Mouse (Mus musculus): ENCODE measurements around the gene Kif19a. TPM values are rescaled to one million over a fixed set of nuclear protein-coding genes. Genes with fewer than 3 reads are reported as not detected.

Kif19a gene
- polyA plus RNA-seq, 1 experiment from 2014 or later: 0.15 TPM

DNA sequence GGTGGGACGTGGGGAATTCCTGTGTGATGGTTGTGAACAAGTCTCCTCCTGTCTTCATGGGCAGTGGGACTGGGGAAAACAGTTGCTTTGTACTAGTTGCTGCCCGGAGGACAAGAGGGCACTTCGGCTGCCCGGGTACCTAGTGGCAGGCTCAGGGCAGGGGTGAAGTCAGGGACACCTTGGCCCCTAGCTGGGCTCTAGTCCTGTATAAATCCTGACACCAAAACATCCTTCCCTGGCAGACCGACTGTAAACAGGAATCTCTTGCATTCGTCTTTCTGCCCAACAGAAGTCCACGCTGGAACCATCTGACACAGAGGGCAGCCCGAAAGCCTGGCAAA is 65.2 kb downstream of the Kif19a start:
- WGBS: 12% methylated on average over 8 of the region's 8 CpGs
- Histone ChIP-seq H3K4me2 (peak overlapping the region; percentile 63), H3K36me3 (no peaks in the 10 kb centered on the region), H3K4me1 (peaks cover 26% of the 10 kb centered on the region), H3K4me3 (peak overlapping the region; percentile 30; the same call in 1 of the 2 replicates), H3K9me3 (no peaks in the 10 kb centered on the region), H3K9ac (no peak overlapping the region), H3K27ac (peak overlapping the region; percentile 84), H3K27me3 (no peaks in the 10 kb centered on the region)
- no peak for ATAC-seq (ENCODE audit: insufficient number of reproducible peaks, low FRiP score, low TSS enrichment, low read depth)

DNA sequence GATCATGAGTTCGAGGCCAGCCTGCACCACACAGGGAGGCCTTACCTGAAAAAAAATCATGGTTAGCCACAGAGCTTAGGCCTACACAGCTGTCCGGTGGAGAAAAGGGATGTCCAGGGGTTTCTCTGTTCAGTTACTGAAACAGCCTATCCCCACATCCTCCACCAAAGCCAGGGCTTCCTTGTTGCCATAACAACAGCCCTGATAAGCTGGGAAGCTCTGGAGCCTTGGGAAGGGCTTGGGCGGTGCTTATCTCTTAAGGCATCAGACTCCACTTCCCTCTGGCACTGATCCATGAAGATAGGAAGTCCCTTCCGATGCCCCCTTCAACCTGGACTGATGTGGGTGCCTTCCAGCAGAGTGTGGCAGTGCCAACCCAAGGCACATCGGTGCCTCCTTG is 68.0 kb downstream of the Kif19a start:
- Histone ChIP-seq H3K36me3 (no peaks in the 10 kb centered on the region), H3K9ac (no peak overlapping the region), H3K4me3 (no peak overlapping the region), H3K27ac (no peak overlapping the region), H3K4me2 (no peak overlapping the region), H3K27me3 (no peaks in the 10 kb centered on the region), H3K9me3 (no peaks in the 10 kb centered on the region), H3K4me1 (peaks cover 25% of the 10 kb centered on the region)
- 60% methylated on average over 5 of the region's 5 CpGs for WGBS
- ATAC-seq (ENCODE audit: insufficient number of reproducible peaks, low FRiP score, low TSS enrichment, low read depth): no peak

Other genes starting within 250 kb of the Kif19a start
- 866 and 1,120 TPM in 2 replicates for gene Rpl38, start 96.9 kb upstream of the Kif19a start, polyA plus RNA-seq (2015; fragmentation: Nextera tagmentation; extraction: Ambion mirVana)
- gene Ttyh2, start 90.0 kb upstream of the Kif19a start, polyA plus RNA-seq (2015; fragmentation: Nextera tagmentation; extraction: Ambion mirVana): 22.4 and 29.7 TPM in 2 replicates
- 1.1 and 1.3 TPM in 2 replicates for gene Dnaic2, start 38.0 kb upstream of the Kif19a start, polyA plus RNA-seq (2015; fragmentation: Nextera tagmentation; extraction: Ambion mirVana)
- gene Btbd17, start 30.6 kb downstream of the Kif19a start, polyA plus RNA-seq (2015; fragmentation: Nextera tagmentation; extraction: Ambion mirVana): 0.86 and 1.7 TPM in 2 replicates
- gene Gpr142, start 33.5 kb downstream of the Kif19a start, polyA plus RNA-seq (2015; fragmentation: Nextera tagmentation; extraction: Ambion mirVana): not detected in 2 replicates
- gene Gprc5c, start 85.8 kb downstream of the Kif19a start, polyA plus RNA-seq (2015; fragmentation: Nextera tagmentation; extraction: Ambion mirVana): 38.6 and 41.0 TPM in 2 replicates
- 1.8 and 2.9 TPM in 2 replicates for gene Cd300a, start 124.7 kb downstream of the Kif19a start, polyA plus RNA-seq (2015; fragmentation: Nextera tagmentation; extraction: Ambion mirVana)
- 0.46 and 1.2 TPM in 2 replicates for gene Cd300lb, start 169.0 kb downstream of the Kif19a start, polyA plus RNA-seq (2015; fragmentation: Nextera tagmentation; extraction: Ambion mirVana)
- gene Cd300c, start 203.8 kb downstream of the Kif19a start, polyA plus RNA-seq (2015; fragmentation: Nextera tagmentation; extraction: Ambion mirVana): not detected in 2 replicates
- gene Cd300ld, start 224.5 kb downstream of the Kif19a start, polyA plus RNA-seq (2015; fragmentation: Nextera tagmentation; extraction: Ambion mirVana): 0.15 and 0.38 TPM in 2 replicates
- gene Cd300c2, start 236.5 kb downstream of the Kif19a start, polyA plus RNA-seq (2015; fragmentation: Nextera tagmentation; extraction: Ambion mirVana): 2.8 and 3.0 TPM in 2 replicates

Data from limb, embryonic 15.5 days (tissue).